Mouse (Mus musculus) ES-Bruce4 (cell line): ENCODE data around the gene Slc39a11. TPM values are rescaled to one million over a fixed set of nuclear protein-coding genes. Genes with fewer than 3 reads are reported as not detected.

Source experiments
- H3K27ac ChIP-seq: 2 replicates; pipeline ENCODE4 v1.5.1; 2012; ENCODE audit warnings: low read length, inconsistent platforms; ENCODE audit not compliant: insufficient read depth
- H3K27me3 ChIP-seq: 2 replicates; pipeline ENCODE4 v1.6.1; 2012; ENCODE audit warnings: mild to moderate bottlenecking, low read length, inconsistent platforms; ENCODE audit not compliant: control insufficient read depth, poor library complexity, insufficient read depth, severe bottlenecking
- H3K36me3 ChIP-seq: 2 replicates; pipeline ENCODE4 v1.6.1; 2012; ENCODE audit warnings: inconsistent platforms, mild to moderate bottlenecking, low read length, moderate library complexity; ENCODE audit not compliant: control insufficient read depth, poor library complexity, insufficient read depth, severe bottlenecking
- H3K4me1 ChIP-seq: one replicate; pipeline ENCODE4 v1.8.1; 2011; ENCODE audit warnings: low read length; ENCODE audit not compliant: control insufficient read depth, insufficient read depth
- H3K4me3 ChIP-seq: 2 replicates; pipeline ENCODE4 v1.5.1; 2011; ENCODE audit warnings: low read depth, mild to moderate bottlenecking, low read length
- H3K9ac ChIP-seq: 2 replicates; pipeline ENCODE4 v1.6.1; 2012; ENCODE audit warnings: low read depth, mild to moderate bottlenecking, inconsistent platforms; ENCODE audit not compliant: poor library complexity, severe bottlenecking
- H3K9me3 ChIP-seq: replicated peaks from 2 replicates; pipeline ENCODE4 v1.6.1; 2012; ENCODE audit warnings: mild to moderate bottlenecking, low read length, inconsistent platforms; ENCODE audit not compliant: control insufficient read depth, poor library complexity, insufficient read depth, severe bottlenecking
- CTCF ChIP-seq: IDR thresholded peaks from one replicate; pipeline ENCODE4 v1.8.1; 2011; ENCODE audit warnings: low read depth, low read length
- EP300 ChIP-seq: IDR thresholded peaks from 2 replicates; pipeline ENCODE4 v1.6.1; 2011; ENCODE audit warnings: low read depth, low read length; ENCODE audit not compliant: insufficient read depth
- POLR2A ChIP-seq: IDR thresholded peaks from one replicate; pipeline ENCODE4 v1.8.1; 2011; ENCODE audit warnings: low read length; ENCODE audit not compliant: insufficient read depth
- polyA plus RNA-seq: library from polyadenylated mRNA; stranded (reverse); fragments of >200 nt; gene quantifications from 2 replicates; pipeline ENCODE4 v1.2.4, GENCODE M21; 2011; ENCODE audit warnings: low read depth; ENCODE audit not compliant: missing spikeins, insufficient read depth, insufficient read length

Slc39a11 gene
- polyA plus RNA-seq, 1 experiment = 7.4 TPM

- Histone ChIP-seq H3K4me3 (no peak overlapping the region), H3K27ac (no peak overlapping the region)
Observed at GRCm38 (mm10) chr11:113588936-113589335, 60.9 kb downstream of the Slc39a11 start.

GRCm38 (mm10) chr11:113586423-113586822, 63.5 kb downstream of the Slc39a11 start:
- TF ChIP-seq CTCF (no peak), EP300 (no peak), POLR2A (no peak)
- Histone ChIP-seq H3K27ac (no peak overlapping the region), H3K4me1 (no peaks in the 10 kb centered on the region), H3K4me3 (no peak overlapping the region), H3K9ac (no peak overlapping the region), H3K36me3 (no peaks in the 10 kb centered on the region), H3K9me3 (no peaks in the 10 kb centered on the region), H3K27me3 (no peaks in the 10 kb centered on the region)

More at GRCm38 (mm10) chr11:113588936-113589335, 60.9 kb downstream of the Slc39a11 start:
- Histone ChIP-seq H3K27me3 (no peaks in the 10 kb centered on the region), H3K4me1 (no peaks in the 10 kb centered on the region), H3K9ac (no peak overlapping the region), H3K9me3 (no peaks in the 10 kb centered on the region), H3K36me3 (no peaks in the 10 kb centered on the region)
- TF ChIP-seq EP300 (no peak), CTCF (no peak), POLR2A (no peak)

- no peaks in the 10 kb centered on the region for H3K27me3 ChIP-seq
- no peak overlapping the region for H3K9ac ChIP-seq
- no peak overlapping the region for H3K4me3 ChIP-seq
- no peaks in the 10 kb centered on the region for H3K36me3 ChIP-seq
- TF ChIP-seq POLR2A (no peak), CTCF (no peak), EP300 (no peak)
- H3K27ac ChIP-seq = no peak overlapping the region
- H3K9me3 ChIP-seq = no peaks in the 10 kb centered on the region
- H3K4me1 ChIP-seq = no peaks in the 10 kb centered on the region
Observed at GRCm38 (mm10) chr11:113583879-113584661, 65.8 kb downstream of the Slc39a11 start.

GRCm38 (mm10) chr11:113577221-113577620, 72.7 kb downstream of the Slc39a11 start:
- Histone ChIP-seq H3K4me3 (peak overlapping the region; percentile 44), H3K9ac (no peak overlapping the region), H3K36me3 (no peaks in the 10 kb centered on the region), H3K9me3 (no peaks in the 10 kb centered on the region), H3K4me1 (no peaks in the 10 kb centered on the region), H3K27ac (no peak overlapping the region), H3K27me3 (no peaks in the 10 kb centered on the region)
- TF ChIP-seq POLR2A = no peak
- no peak for TF ChIP-seq EP300
- TF ChIP-seq CTCF = no peak

GRCm38 (mm10) chr11:113572641-113573040, 77.2 kb downstream of the Slc39a11 start:
- no peaks in the 10 kb centered on the region for H3K4me1 ChIP-seq
- H3K4me3 ChIP-seq = no peak overlapping the region
- no peak overlapping the region for H3K9ac ChIP-seq
- H3K36me3 ChIP-seq = no peaks in the 10 kb centered on the region
- no peaks in the 10 kb centered on the region for H3K27me3 ChIP-seq
- no peak overlapping the region for H3K27ac ChIP-seq
- H3K9me3 ChIP-seq = no peaks in the 10 kb centered on the region
- TF ChIP-seq POLR2A (no peak), EP300 (no peak), CTCF (no peak)

DNA sequence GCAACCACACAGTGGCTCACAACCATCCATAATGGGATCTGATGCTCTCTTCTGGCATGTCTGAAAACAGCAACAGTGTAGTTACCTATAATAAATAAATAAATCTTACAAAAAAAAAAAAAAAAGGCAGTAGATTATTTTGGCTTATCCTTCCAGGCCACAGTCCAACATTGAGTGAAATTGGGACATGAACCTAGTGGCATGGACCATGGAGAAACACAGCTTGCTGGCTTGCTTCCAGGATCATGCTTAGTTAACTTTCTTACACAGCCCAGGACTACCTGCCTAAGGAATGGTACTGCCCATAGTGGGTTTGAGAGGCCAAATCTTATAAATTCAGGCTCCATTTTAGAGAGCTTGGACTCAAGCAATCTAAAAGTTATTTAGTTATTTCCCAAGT, 78.3 kb downstream of the Slc39a11 start:
- Histone ChIP-seq H3K9ac (no peak overlapping the region), H3K4me3 (no peak overlapping the region), H3K36me3 (no peaks in the 10 kb centered on the region), H3K27me3 (no peaks in the 10 kb centered on the region), H3K4me1 (no peaks in the 10 kb centered on the region), H3K27ac (no peak overlapping the region), H3K9me3 (no peaks in the 10 kb centered on the region)
- no peak for TF ChIP-seq POLR2A
- no peak for TF ChIP-seq CTCF
- TF ChIP-seq EP300 = no peak
